Mouse (Mus musculus): ENCODE results near the gene Pcsk4. TPM values are rescaled to one million over a fixed set of nuclear protein-coding genes. Genes with fewer than 3 reads are reported as not detected.

Pcsk4 gene
- polyA plus RNA-seq, 1 experiment, result not detected

DNA sequence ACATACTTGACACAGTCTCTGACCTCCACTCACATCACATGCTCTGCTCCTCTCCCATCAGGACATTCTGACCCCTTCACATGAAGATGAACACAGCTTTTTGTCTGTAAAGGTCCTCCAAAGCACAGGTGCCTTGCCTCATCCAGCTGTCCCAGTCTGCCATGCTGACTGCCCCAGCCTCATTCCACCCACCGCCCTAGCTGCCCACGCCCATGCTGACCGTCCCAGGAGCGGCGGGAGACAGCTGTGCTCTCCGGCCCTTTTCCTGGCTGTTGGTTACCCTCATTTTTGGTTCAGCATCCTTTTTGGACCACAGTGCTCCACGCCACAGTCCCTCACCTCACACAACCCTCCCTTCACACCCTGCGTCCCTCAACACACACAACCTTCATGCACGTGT lies 50.9 kb downstream of the Pcsk4 start:
- WGBS, result 92% methylated on average over 9 of the region's 9 CpGs

DNA sequence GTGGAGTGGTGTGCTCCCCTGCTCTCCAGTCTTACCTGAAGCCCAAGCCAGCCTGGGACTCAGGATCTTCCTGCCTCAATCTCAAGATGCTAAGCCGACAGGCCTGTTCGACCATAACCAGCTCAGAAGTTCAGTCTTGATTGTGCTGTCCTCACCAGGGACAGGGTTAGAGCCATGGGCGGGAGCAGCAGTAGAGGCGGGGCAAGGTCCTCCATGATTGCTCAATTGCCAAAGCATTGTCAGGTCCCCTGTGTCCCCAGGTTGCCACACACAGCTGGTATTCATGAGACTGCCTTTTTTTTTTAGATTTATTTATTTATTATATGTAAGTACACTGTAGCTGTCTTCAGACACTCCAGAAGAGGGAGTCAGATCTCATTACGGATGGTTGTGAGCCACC lies 53.1 kb downstream of the Pcsk4 start:
- WGBS, result 77% methylated on average over 5 of the region's 5 CpGs
- Histone ChIP-seq H3K4me1 (ENCODE audit: control insufficient read depth, insufficient read depth, low read length) (peaks cover 34% of the 10 kb centered on the region), H3K27ac (ENCODE audit: insufficient read depth, low read depth, low read length) (no peak overlapping the region), H3K4me3 (ENCODE audit: insufficient read depth, low read depth, low read length) (no peak overlapping the region)
- TF ChIP-seq CTCF (IDR thresholded peaks at IDR 0.05; ENCODE audit: insufficient read depth, low read depth, low read length), result no peak

More for the DNA sequence above, 50.9 kb downstream of the Pcsk4 start:
- Histone ChIP-seq H3K4me3 (ENCODE audit: insufficient read depth, low read depth, low read length) (no peak overlapping the region), H3K27ac (ENCODE audit: insufficient read depth, low read depth, low read length) (no peak overlapping the region), H3K4me1 (ENCODE audit: control insufficient read depth, insufficient read depth, low read length) (peaks cover 32% of the 10 kb centered on the region)
- TF ChIP-seq CTCF (IDR thresholded peaks at IDR 0.05; ENCODE audit: insufficient read depth, low read depth, low read length), result no peak
- TF ChIP-seq POLR2A (IDR thresholded peaks at IDR 0.05; ENCODE audit: insufficient read depth, low read depth, low read length), result no peak

DNA sequence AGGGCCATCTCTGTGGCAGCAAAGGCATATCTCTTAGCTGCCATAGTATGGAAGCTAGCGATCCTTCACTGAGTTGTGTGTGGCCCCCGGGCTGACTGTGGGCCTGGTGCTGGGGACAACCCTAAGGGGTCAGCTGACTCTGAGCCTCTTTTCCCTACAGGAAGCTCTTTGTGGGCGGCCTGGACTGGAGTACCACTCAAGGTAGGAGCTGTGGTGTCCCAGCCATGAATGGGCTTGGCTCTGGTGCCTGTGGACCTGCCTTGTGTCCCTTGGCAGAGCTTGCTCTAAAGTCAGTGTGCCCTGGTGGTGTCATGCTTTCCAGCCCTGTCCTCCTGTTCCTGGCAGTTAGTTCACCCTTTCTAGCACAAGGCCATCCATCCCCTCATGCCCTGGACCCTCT lies 55.5 kb downstream of the Pcsk4 start:
- WGBS, result 84% methylated on average over 3 of the region's 3 CpGs
- H3K27ac ChIP-seq (ENCODE audit: insufficient read depth, low read depth, low read length), result no peak overlapping the region

DNA sequence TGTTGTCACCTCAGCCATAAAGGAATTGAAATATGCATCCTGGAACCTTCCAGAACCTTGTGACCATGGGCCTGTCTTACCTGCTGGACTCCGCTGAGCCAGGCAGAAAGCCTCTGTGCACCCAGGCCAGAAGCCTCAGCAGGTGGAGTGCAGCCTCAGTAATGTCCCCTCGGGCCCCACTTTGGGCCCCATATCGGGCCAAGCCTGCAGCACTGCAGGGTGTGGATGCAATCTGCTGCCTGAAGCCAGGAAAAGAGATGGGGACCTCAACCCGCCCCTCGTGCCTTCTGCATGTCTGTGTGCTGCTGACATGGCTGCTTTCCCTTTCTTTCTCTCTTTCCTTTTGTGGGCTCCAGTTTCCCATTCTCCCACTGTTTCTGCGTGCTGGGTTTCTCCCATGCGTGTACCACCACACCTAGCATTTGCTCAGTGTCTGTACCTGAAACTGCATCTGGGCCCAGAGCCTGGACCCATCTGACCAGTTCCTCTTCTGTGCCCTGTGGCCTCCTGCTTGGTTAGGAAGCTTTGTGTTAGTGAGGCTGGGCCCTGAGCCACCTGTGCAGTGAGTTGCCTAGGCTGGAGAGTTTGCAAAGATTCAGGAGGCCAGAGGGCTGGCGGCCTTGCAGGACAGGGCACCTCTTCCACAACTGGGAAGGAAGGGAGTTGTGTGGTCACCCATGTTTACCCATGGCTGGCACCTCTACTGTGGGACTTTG lies 57.3 kb downstream of the Pcsk4 start:
- no peak for TF ChIP-seq POLR2A (IDR thresholded peaks at IDR 0.05; ENCODE audit: insufficient read depth, low read depth, low read length)
- no peak for TF ChIP-seq CTCF (IDR thresholded peaks at IDR 0.05; ENCODE audit: insufficient read depth, low read depth, low read length)
- H3K4me3 ChIP-seq (ENCODE audit: insufficient read depth, low read depth, low read length), result no peak overlapping the region
- peaks cover 49% of the 10 kb centered on the region for H3K4me1 ChIP-seq (ENCODE audit: control insufficient read depth, insufficient read depth, low read length)
- H3K27ac ChIP-seq (ENCODE audit: insufficient read depth, low read depth, low read length), result no peak overlapping the region
- WGBS, result 79% methylated on average over 8 of the region's 8 CpGs

More for the DNA sequence above, 55.5 kb downstream of the Pcsk4 start:
- TF ChIP-seq POLR2A (IDR thresholded peaks at IDR 0.05; ENCODE audit: insufficient read depth, low read depth, low read length) (no peak), CTCF (IDR thresholded peaks at IDR 0.05; ENCODE audit: insufficient read depth, low read depth, low read length) (no peak)
- peaks cover 36% of the 10 kb centered on the region for H3K4me1 ChIP-seq (ENCODE audit: control insufficient read depth, insufficient read depth, low read length)
- no peak overlapping the region for H3K4me3 ChIP-seq (ENCODE audit: insufficient read depth, low read depth, low read length)

Other genes with a start within 250 kb of the Pcsk4 start
- not detected in 2 replicates for gene Sbno2, start 223.9 kb downstream of the Pcsk4 start, polyA plus RNA-seq (2012; ENCODE audit: insufficient read depth, insufficient read length, low replicate concordance, missing spikeins)
- not detected in 2 replicates for gene Stk11, start 213.7 kb downstream of the Pcsk4 start, polyA plus RNA-seq (2012; ENCODE audit: insufficient read depth, insufficient read length, low replicate concordance, missing spikeins)
- not detected in 2 replicates for gene Atp5d, start 190.9 kb downstream of the Pcsk4 start, polyA plus RNA-seq (2012; ENCODE audit: insufficient read depth, insufficient read length, low replicate concordance, missing spikeins)
- gene Cbarp, start 188.7 kb downstream of the Pcsk4 start, polyA plus RNA-seq (2012; ENCODE audit: insufficient read depth, insufficient read length, low replicate concordance, missing spikeins), result not detected in 2 replicates
- gene Midn, start 181.2 kb downstream of the Pcsk4 start, polyA plus RNA-seq (2012; ENCODE audit: insufficient read depth, insufficient read length, low replicate concordance, missing spikeins), result 128 TPM in 1 of 2 replicates, not detected in the other
- gene Cirbp, start 163.5 kb downstream of the Pcsk4 start, polyA plus RNA-seq (2012; ENCODE audit: insufficient read depth, insufficient read length, low replicate concordance, missing spikeins), result not detected in 2 replicates
- gene 1600002K03Rik, start 156.6 kb downstream of the Pcsk4 start, polyA plus RNA-seq (2012; ENCODE audit: insufficient read depth, insufficient read length, low replicate concordance, missing spikeins), result not detected in 2 replicates
- not detected in 2 replicates for gene Efna2, start 150.0 kb downstream of the Pcsk4 start, polyA plus RNA-seq (2012; ENCODE audit: insufficient read depth, insufficient read length, low replicate concordance, missing spikeins)
- gene Mum1, start 103.1 kb downstream of the Pcsk4 start, polyA plus RNA-seq (2012; ENCODE audit: insufficient read depth, insufficient read length, low replicate concordance, missing spikeins), result not detected in 2 replicates
- gene Ndufs7, start 80.4 kb downstream of the Pcsk4 start, polyA plus RNA-seq (2012; ENCODE audit: insufficient read depth, insufficient read length, low replicate concordance, missing spikeins), result not detected in 2 replicates
- not detected in 2 replicates for gene Gamt, start 68.5 kb downstream of the Pcsk4 start, polyA plus RNA-seq (2012; ENCODE audit: insufficient read depth, insufficient read length, low replicate concordance, missing spikeins)
- not detected in 2 replicates for gene Dazap1, start 68.0 kb downstream of the Pcsk4 start, polyA plus RNA-seq (2012; ENCODE audit: insufficient read depth, insufficient read length, low replicate concordance, missing spikeins)
- gene Rps15, start 37.0 kb downstream of the Pcsk4 start, polyA plus RNA-seq (2012; ENCODE audit: insufficient read depth, insufficient read length, low replicate concordance, missing spikeins), result 978 TPM in 1 of 2 replicates, not detected in the other
- not detected in 2 replicates for gene Apc2, start 33.5 kb downstream of the Pcsk4 start, polyA plus RNA-seq (2012; ENCODE audit: insufficient read depth, insufficient read length, low replicate concordance, missing spikeins)
- gene 2310011J03Rik, start 9.0 kb downstream of the Pcsk4 start, polyA plus RNA-seq (2012; ENCODE audit: insufficient read depth, insufficient read length, low replicate concordance, missing spikeins), result not detected in 2 replicates
- not detected in 2 replicates for gene Reep6, start 455 bp upstream of the Pcsk4 start, polyA plus RNA-seq (2012; ENCODE audit: insufficient read depth, insufficient read length, low replicate concordance, missing spikeins)
- not detected in 2 replicates for gene Adamtsl5, start 18.9 kb upstream of the Pcsk4 start, polyA plus RNA-seq (2012; ENCODE audit: insufficient read depth, insufficient read length, low replicate concordance, missing spikeins)
- not detected in 2 replicates for gene Plk5, start 27.0 kb upstream of the Pcsk4 start, polyA plus RNA-seq (2012; ENCODE audit: insufficient read depth, insufficient read length, low replicate concordance, missing spikeins)
- not detected in 2 replicates for gene Mex3d, start 58.2 kb upstream of the Pcsk4 start, polyA plus RNA-seq (2012; ENCODE audit: insufficient read depth, insufficient read length, low replicate concordance, missing spikeins)
- not detected in 2 replicates for gene Mbd3, start 70.1 kb upstream of the Pcsk4 start, polyA plus RNA-seq (2012; ENCODE audit: insufficient read depth, insufficient read length, low replicate concordance, missing spikeins)
- not detected in 2 replicates for gene Uqcr11, start 77.3 kb upstream of the Pcsk4 start, polyA plus RNA-seq (2012; ENCODE audit: insufficient read depth, insufficient read length, low replicate concordance, missing spikeins)
- not detected in 2 replicates for gene Tcf3, start 104.1 kb upstream of the Pcsk4 start, polyA plus RNA-seq (2012; ENCODE audit: insufficient read depth, insufficient read length, low replicate concordance, missing spikeins)
- not detected in 2 replicates for gene Onecut3, start 165.3 kb upstream of the Pcsk4 start, polyA plus RNA-seq (2012; ENCODE audit: insufficient read depth, insufficient read length, low replicate concordance, missing spikeins)
- gene Atp8b3, start 209.6 kb upstream of the Pcsk4 start, polyA plus RNA-seq (2012; ENCODE audit: insufficient read depth, insufficient read length, low replicate concordance, missing spikeins), result not detected in 2 replicates
- not detected in 2 replicates for gene Rexo1, start 232.1 kb upstream of the Pcsk4 start, polyA plus RNA-seq (2012; ENCODE audit: insufficient read depth, insufficient read length, low replicate concordance, missing spikeins)
- not detected in 2 replicates for gene Klf16, start 247.8 kb upstream of the Pcsk4 start, polyA plus RNA-seq (2012; ENCODE audit: insufficient read depth, insufficient read length, low replicate concordance, missing spikeins)